Mouse (Mus musculus) E14TG2a.4 (cell line): ENCODE results near the gene Got2.

ENCODE experiments used
- CTCF ChIP-seq: conservative IDR thresholded peaks from 2 replicates; pipeline ENCODE4 v1.5.1; 2014; ENCODE audit warnings: low read length
- NANOG ChIP-seq: IDR thresholded peaks from 2 replicates; pipeline ENCODE4 v1.6.1; 2014; ENCODE audit warnings: borderline replicate concordance, low read length, mixed read lengths
- POU5F1 ChIP-seq: IDR thresholded peaks from 2 replicates; pipeline ENCODE4 v1.6.1; 2014; ENCODE audit warnings: low read length, borderline replicate concordance

- TF ChIP-seq CTCF = no peak
- no peak for TF ChIP-seq POU5F1
- peak; percentile 25; the same call in 1 of the 2 replicates for TF ChIP-seq NANOG
Observed at GRCm38 (mm10) chr8:95878176-95878962, 10.0 kb downstream of the Got2 start.
